Mouse (Mus musculus) stomach, embryonic 15.5 days (tissue): Measurements from ENCODE around the gene Mbnl1. TPM values are rescaled to one million over a fixed set of nuclear protein-coding genes. Genes with fewer than 3 reads are reported as not detected.

Experiments used
- ATAC-seq: fragments of 200-750 bp; cut with Nextera tagmentation; 2 replicates; pipeline ENCODE4 v1.8.0; 2017; ENCODE audit warnings: low read depth, moderate number of reproducible peaks, moderate TSS enrichment; ENCODE audit not compliant: insufficient read depth, low FRiP score
- H3K27ac ChIP-seq: fragments of 300-500 bp; sonication (generic); 2 replicates; pipeline ENCODE4 v1.5.1; 2015; ENCODE audit warnings: mild to moderate bottlenecking, inconsistent platforms
- H3K27me3 ChIP-seq: fragments of 300-500 bp; sonication (generic); replicated peaks from 2 replicates; pipeline ENCODE4 v1.6.1; 2015; ENCODE audit warnings: inconsistent platforms
- H3K36me3 ChIP-seq: fragments of 300-500 bp; sonication (generic); 2 replicates; pipeline ENCODE4 v1.6.1; 2015; ENCODE audit warnings: inconsistent platforms
- H3K4me1 ChIP-seq: fragments of 300-500 bp; sonication (generic); 2 replicates; pipeline ENCODE4 v1.6.1; 2015; ENCODE audit warnings: inconsistent platforms
- H3K4me2 ChIP-seq: fragments of 300-500 bp; sonication (generic); 2 replicates; pipeline ENCODE4 v1.6.1; 2015; ENCODE audit warnings: mild to moderate bottlenecking, inconsistent platforms
- H3K4me3 ChIP-seq: fragments of 300-500 bp; sonication (generic); replicated peaks from 2 replicates; pipeline ENCODE4 v1.5.1; 2015; ENCODE audit warnings: inconsistent platforms
- H3K9ac ChIP-seq: fragments of 300-500 bp; sonication (generic); 2 replicates; pipeline ENCODE4 v1.6.1; 2015; ENCODE audit warnings: inconsistent platforms
- H3K9me3 ChIP-seq: fragments of 300-500 bp; sonication (generic); 2 replicates; pipeline ENCODE4 v1.6.1; 2016; ENCODE audit warnings: inconsistent platforms
- WGBS: fragments of 180-500 bp; shearing (Covaris S2); methylation state at CpG from one replicate; pipeline ENCODE4 v1.1.7; 2015; 5-methylcytosine and 5-hydroxymethylcytosine counted together
- polyA plus RNA-seq: library from polyadenylated mRNA; unstranded; fragments of >200 nt; fragmentation: Nextera tagmentation; extraction: Ambion mirVana; gene quantifications from 2 replicates; pipeline ENCODE4 v1.2.1, GENCODE M21; 2015

Gene Mbnl1
- polyA plus RNA-seq, 1 experiment from 2014 or later = 107 TPM

DNA sequence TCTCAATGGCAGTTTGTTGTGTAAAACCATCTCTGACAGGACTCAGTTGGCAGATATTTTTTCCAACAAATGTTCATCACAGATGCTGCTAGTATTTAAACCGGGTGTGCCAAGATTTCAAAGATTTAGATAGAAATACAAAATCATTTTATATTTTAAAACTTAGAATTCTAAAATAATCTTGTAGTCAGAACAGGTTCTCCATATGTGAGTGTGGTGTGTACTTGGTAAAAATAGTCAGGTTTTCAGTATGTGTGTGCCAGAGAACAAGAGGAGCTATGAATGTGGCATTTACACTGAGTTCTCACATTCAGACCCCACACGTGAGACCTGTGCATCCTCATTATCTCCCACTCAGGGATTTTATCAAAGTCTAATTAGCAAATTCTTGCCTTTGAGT is 147.6 kb downstream of the Mbnl1 start:
- Histone ChIP-seq H3K4me1 (no peaks in the 10 kb centered on the region), H3K9me3 (no peaks in the 10 kb centered on the region)

DNA sequence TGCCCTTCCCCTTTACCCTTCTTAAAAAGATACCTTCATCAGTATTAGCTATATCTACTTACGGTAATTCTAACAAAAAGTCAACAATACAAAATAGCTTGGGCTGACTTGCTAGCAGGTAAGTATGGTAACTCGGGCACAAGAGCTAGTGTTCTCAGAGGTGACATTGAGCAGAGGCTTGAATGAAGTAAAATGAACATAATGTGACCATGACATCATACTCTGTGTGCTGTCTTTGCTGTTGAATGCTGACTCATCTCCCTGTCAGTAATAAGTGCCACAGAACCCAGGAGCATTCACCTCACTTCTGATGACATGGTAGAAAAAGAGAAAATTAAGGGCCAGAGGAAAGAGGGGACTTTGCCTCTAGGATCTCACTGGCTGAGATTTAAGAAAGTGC is 158.6 kb downstream of the Mbnl1 start:
- no peaks in the 10 kb centered on the region for H3K36me3 ChIP-seq
- H3K4me3 ChIP-seq = no peak overlapping the region
- H3K9me3 ChIP-seq = no peaks in the 10 kb centered on the region
- no peak overlapping the region for H3K4me2 ChIP-seq
- no peak overlapping the region for H3K27ac ChIP-seq
- no peak for ATAC-seq
- H3K4me1 ChIP-seq = no peaks in the 10 kb centered on the region
- no peak overlapping the region for H3K9ac ChIP-seq
- 87% methylated on average over 2 of the region's 2 CpGs for WGBS
- no peaks in the 10 kb centered on the region for H3K27me3 ChIP-seq

More for the DNA sequence above, 147.6 kb downstream of the Mbnl1 start:
- WGBS = 73% methylated on average over 2 of the region's 2 CpGs
- H3K9ac ChIP-seq = no peak overlapping the region
- no peak overlapping the region for H3K27ac ChIP-seq
- no peak overlapping the region for H3K4me2 ChIP-seq
- no peak for ATAC-seq
- no peaks in the 10 kb centered on the region for H3K27me3 ChIP-seq
- H3K36me3 ChIP-seq = peaks cover 3% of the 10 kb centered on the region; the same call in 1 of the 2 replicates
- no peak overlapping the region for H3K4me3 ChIP-seq

DNA sequence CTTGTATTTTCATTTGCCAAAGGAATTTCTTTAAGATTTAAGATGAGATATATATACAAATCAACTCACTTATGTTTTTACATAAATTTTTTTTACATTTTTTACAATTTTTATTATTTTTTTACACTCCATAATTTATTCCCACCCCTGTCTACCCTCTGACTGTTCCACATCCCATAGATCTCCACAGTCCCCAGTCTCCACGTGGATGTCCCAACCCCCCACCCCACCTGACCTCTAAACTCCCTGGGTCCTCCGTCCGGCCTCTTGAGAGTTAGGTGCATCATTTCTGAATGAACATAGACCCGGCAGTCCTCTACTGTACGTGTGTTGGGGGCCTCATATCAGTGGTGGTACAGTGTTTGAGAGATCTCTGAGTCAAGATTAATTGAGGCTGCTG is 159.1 kb downstream of the Mbnl1 start:
- no peak for ATAC-seq
- WGBS = 84% methylated on average over 5 of the region's 5 CpGs
- no peak overlapping the region for H3K4me3 ChIP-seq
- H3K27me3 ChIP-seq = no peaks in the 10 kb centered on the region
- no peak overlapping the region for H3K9ac ChIP-seq
- no peak overlapping the region for H3K27ac ChIP-seq
- no peaks in the 10 kb centered on the region for H3K4me1 ChIP-seq
- H3K9me3 ChIP-seq = no peaks in the 10 kb centered on the region
- H3K36me3 ChIP-seq = no peaks in the 10 kb centered on the region
- no peak overlapping the region for H3K4me2 ChIP-seq

DNA sequence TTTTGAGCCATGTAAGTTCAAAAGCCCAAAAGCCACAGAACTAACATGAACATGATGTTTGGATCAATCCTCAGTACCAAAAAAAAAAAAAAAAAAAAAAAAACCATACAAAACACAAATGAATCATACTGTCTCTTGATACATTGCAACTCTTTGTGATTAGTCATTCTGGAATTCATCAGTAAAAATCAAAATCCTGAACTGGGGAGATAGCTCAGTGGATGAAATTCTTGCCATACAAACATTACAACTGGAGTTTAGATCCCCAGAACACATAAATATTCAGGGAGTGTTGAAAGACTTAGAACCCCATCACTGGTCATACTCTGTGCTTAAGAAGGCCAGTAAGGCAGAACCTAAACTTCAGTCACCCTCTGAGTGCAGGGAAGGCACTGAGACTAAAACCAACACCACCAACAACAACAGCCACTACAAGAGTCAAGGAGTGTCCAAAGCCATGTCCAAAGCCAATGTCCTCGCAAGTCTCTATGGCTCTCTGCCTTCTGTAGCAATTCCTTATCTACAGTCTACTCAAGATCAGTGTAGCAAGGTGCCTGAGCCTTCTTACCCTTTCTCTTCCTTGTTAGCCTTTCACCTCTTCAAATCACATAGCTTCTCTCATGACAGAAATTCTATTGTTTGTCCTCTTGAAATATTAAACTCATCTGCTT is 160.3 kb downstream of the Mbnl1 start:
- Histone ChIP-seq H3K4me3 (no peak overlapping the region), H3K4me2 (no peak overlapping the region), H3K36me3 (no peaks in the 10 kb centered on the region), H3K9me3 (no peaks in the 10 kb centered on the region), H3K4me1 (no peaks in the 10 kb centered on the region), H3K9ac (no peak overlapping the region), H3K27me3 (no peaks in the 10 kb centered on the region), H3K27ac (no peak overlapping the region)
- 100% methylated on average over 1 of the region's 1 CpGs for WGBS
- no peak for ATAC-seq

DNA sequence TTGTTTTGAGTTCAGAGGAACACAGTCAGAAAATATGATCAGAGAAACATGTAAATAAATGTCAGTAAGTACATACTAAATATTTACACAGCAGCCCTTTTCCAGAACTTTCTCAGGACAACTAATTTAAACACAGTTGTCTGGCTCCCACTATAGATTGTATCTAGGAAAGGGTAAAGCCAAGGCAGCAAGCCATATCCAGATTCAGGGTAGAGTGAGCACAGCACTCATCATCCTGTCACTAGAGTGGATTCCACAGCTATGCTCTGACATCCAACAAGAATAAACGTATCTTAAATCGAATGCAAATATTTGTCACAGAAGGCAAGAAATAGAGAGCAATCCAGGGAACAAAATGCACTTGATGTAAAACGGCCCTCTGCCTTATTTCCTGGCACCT is 165.9 kb downstream of the Mbnl1 start:
- H3K4me2 ChIP-seq = no peak overlapping the region
- H3K4me1 ChIP-seq = no peaks in the 10 kb centered on the region
- ATAC-seq = no peak; the same call in 1 of the 2 replicates
- H3K9ac ChIP-seq = no peak overlapping the region
- 0 out of 2 replicates have a peak overlapping the region, but pooled peaks have one; percentile 8 for H3K27ac ChIP-seq
- H3K9me3 ChIP-seq = no peaks in the 10 kb centered on the region
- no peaks in the 10 kb centered on the region for H3K27me3 ChIP-seq
- H3K4me3 ChIP-seq = no peak overlapping the region
- WGBS = 38% methylated on average over 3 of the region's 3 CpGs
- H3K36me3 ChIP-seq = no peaks in the 10 kb centered on the region

DNA sequence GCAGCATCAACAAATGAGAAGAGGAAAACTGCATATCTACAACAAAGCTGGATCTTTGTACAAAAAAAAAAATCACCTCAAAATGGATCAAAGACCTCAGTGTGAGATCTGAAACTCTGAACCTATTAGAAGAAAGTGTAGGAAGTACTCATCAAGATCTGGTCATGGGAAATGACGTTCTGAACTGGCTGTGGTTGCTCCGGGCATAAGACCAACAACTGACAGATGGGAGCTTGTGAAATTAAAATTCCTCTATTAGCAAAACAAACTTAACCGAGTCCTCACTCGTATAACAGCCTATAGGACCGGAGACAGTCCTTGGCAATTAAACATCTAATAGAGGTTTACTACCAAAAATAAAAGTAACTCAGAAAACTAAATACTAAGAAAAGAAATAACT is 166.5 kb downstream of the Mbnl1 start:
- Histone ChIP-seq H3K36me3 (no peaks in the 10 kb centered on the region), H3K9ac (no peak overlapping the region), H3K27me3 (no peaks in the 10 kb centered on the region), H3K27ac (no peak overlapping the region), H3K4me1 (no peaks in the 10 kb centered on the region), H3K4me2 (no peak overlapping the region), H3K9me3 (no peaks in the 10 kb centered on the region), H3K4me3 (no peak overlapping the region)
- 46% methylated on average over 5 of the region's 5 CpGs for WGBS
- no peak for ATAC-seq

DNA sequence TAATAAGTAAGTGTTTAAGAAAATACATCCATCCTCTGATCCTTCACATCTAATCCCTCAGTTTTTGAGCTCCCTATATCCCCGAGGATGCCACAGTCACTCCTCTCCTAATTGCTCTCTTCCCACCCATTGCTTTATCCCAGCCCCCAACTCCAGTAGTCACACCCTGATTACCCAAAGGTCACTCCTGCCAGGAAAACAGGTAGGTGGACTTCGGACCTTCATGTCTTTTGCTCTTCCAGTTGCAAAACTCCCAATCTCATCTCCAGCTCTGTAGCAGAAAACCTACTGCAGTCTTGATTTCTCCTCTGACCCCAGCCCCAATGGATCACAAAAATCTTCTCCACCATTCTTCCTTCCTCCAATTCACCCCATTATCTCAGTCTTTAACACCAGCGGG is 169.6 kb downstream of the Mbnl1 start:
- H3K9me3 ChIP-seq = no peaks in the 10 kb centered on the region
- WGBS = 77% methylated on average over 3 of the region's 3 CpGs
- H3K27ac ChIP-seq = no peak overlapping the region
- no peaks in the 10 kb centered on the region for H3K4me1 ChIP-seq
- no peak overlapping the region for H3K4me2 ChIP-seq
- no peaks in the 10 kb centered on the region for H3K27me3 ChIP-seq
- no peak overlapping the region for H3K4me3 ChIP-seq
- no peak for ATAC-seq
- no peak overlapping the region for H3K9ac ChIP-seq
- H3K36me3 ChIP-seq = no peaks in the 10 kb centered on the region

DNA sequence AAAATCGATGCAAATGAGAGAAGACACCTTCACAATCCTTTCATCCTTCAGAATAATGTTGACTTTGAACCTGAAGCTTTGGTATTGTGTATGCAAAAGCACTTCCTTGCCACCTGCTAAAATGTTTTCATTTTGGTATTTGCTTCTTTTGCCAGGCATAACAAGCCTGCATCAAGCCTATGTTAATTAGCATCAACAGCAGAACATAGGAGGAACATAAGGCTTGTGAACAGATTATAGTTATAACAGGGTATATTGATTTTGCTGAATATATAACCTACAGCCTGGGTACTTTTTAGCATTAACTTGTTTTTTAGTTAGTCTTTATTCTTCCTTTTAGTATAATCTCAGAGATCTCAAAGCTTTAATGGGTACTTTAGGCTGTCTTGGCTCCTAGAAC is 172.9 kb downstream of the Mbnl1 start:
- 71% methylated on average over 1 of the region's 1 CpGs for WGBS
- H3K9me3 ChIP-seq = no peaks in the 10 kb centered on the region
- no peak for ATAC-seq
- H3K4me1 ChIP-seq = no peaks in the 10 kb centered on the region
- H3K27me3 ChIP-seq = no peaks in the 10 kb centered on the region
- H3K4me2 ChIP-seq = no peak overlapping the region
- no peak overlapping the region for H3K9ac ChIP-seq
- H3K27ac ChIP-seq = no peak overlapping the region
- H3K4me3 ChIP-seq = no peak overlapping the region
- no peaks in the 10 kb centered on the region for H3K36me3 ChIP-seq

DNA sequence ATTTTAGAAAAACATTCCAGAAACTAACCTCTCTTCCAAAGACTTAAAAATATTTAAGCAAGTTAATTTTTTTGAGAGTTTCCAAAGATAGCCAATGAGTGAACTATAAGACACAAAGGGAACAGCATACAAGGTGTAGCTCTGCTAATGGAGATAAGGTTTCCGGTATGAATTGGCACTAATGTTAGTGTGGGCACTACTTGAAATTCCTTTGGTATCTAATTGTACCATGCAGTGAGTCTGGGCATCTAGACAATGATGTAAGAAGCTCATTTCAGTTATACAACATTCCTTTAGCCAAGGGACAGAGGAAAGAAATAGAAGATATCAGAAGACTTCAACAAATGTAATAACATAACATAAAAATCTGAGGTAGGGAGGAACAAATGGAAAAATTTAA is 175.7 kb downstream of the Mbnl1 start:
- Histone ChIP-seq H3K27me3 (no peaks in the 10 kb centered on the region), H3K4me1 (no peaks in the 10 kb centered on the region), H3K9ac (no peak overlapping the region), H3K36me3 (no peaks in the 10 kb centered on the region), H3K27ac (no peak overlapping the region), H3K4me2 (no peak overlapping the region), H3K9me3 (no peaks in the 10 kb centered on the region), H3K4me3 (no peak overlapping the region)
- no peak for ATAC-seq
- 78% methylated on average over 1 of the region's 1 CpGs for WGBS

DNA sequence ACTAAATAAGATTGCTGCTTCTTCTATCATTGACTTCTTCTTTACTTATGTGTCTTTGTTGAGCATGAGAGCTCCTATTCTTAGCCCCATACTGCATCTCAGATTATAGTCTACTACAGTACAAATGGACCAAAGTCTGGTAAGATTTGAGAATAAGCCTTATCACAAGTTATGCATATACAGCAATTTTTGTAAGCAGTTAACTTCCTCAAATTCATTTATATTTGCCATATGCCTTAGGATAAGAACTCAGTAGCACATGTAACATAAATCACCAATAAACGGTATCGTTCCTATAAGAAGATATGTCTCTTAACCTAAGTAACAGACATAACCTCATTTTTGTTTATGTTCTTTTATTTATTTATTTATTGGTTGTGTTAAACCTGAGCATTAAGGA is 188.1 kb downstream of the Mbnl1 start:
- no peak overlapping the region for H3K4me3 ChIP-seq
- ATAC-seq = no peak
- no peaks in the 10 kb centered on the region for H3K9me3 ChIP-seq
- 89% methylated on average over 2 of the region's 2 CpGs for WGBS
- no peaks in the 10 kb centered on the region for H3K27me3 ChIP-seq
- no peaks in the 10 kb centered on the region for H3K4me1 ChIP-seq
- no peak overlapping the region for H3K4me2 ChIP-seq
- H3K9ac ChIP-seq = no peak overlapping the region
- no peaks in the 10 kb centered on the region for H3K36me3 ChIP-seq
- H3K27ac ChIP-seq = no peak overlapping the region
